Mouse (Mus musculus) spleen, adult 2 months (tissue): ENCODE measurements at regions not wholly inside any gene's neighbourhood (a gene's known extent, or its start where the extent isn't known, plus 50 kb on each side); places are given as distances from the start of the nearest gene placed in this dataset.

Source experiments
- CTCF ChIP-seq: fragments of 200-500 bp; IDR thresholded peaks from 2 replicates; pipeline ENCODE4 v1.5.1; 2011; ENCODE audit warnings: mild to moderate bottlenecking, inconsistent platforms; ENCODE audit not compliant: insufficient read depth, insufficient read length, insufficient replicate concordance; ENCODE audit errors: extremely low read depth
- POLR2A ChIP-seq: fragments of 200-500 bp; IDR thresholded peaks from 2 replicates; pipeline ENCODE4 v1.6.1; 2011; ENCODE audit warnings: low read depth, low read length, inconsistent platforms

DNA sequence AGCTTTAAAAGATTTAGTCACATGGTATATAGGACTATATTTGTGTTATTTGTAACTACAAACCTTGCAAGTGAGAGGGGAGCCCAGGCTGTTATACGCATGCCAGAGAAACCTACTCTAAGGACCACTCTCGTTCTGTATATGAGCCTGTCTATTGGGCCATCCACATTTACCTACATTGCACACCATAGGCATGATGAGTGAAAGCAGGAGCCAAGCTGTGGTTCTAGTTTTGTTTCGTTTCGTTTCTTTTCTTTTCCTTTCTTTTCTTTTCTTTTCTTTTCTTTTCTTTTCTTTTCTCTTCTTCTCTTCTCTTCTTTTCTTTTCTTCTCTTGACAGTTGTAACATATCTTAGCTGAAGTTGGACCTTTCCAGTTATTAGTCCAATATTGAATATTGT lies 109.2 kb upstream of the Fndc3a start:
- TF ChIP-seq CTCF, result no peak
- no peak for TF ChIP-seq POLR2A
